Mouse (Mus musculus) MEL (cell line): ENCODE results near the gene Elp6. TPM values are rescaled to one million over a fixed set of nuclear protein-coding genes. Genes with fewer than 3 reads are reported as not detected.

Source experiments
- DNase-seq: peaks from one replicate; pipeline ENCODE4 v3.0.0; 2011; ENCODE audit warnings: low read depth, low spot score
- H3K27ac ChIP-seq: 2 replicates; pipeline ENCODE4 v1.5.1; 2012; ENCODE audit warnings: low read depth, mild to moderate bottlenecking, control low read depth, low read length, moderate library complexity; ENCODE audit not compliant: control insufficient read depth
- H3K27me3 ChIP-seq, 2 experiments: fragments of 150-350 bp in 1 of 2; sonication (generic) in 1 of 2; 2 replicates each; pipeline ENCODE4 v1.6.1; 2012; ENCODE audit warnings: low read length in 2 of 2, mild to moderate bottlenecking in 2 of 2, improper control_type of control experiment in 1 of 2, moderate library complexity in 1 of 2; ENCODE audit not compliant: insufficient read depth in 2 of 2, control insufficient read depth in 1 of 2
- H3K36me3 ChIP-seq, 2 experiments: 2 replicates each; pipeline ENCODE4 v1.6.1; 2012 to 2014; ENCODE audit warnings: low read length in 2 of 2, improper control_type of control experiment in 1 of 2, inconsistent platforms in 1 of 2, mild to moderate bottlenecking in 1 of 2; ENCODE audit not compliant: insufficient read depth in 2 of 2, control insufficient read depth in 1 of 2
- H3K4me1 ChIP-seq, 2 experiments: fragments of 150-350 bp in 1 of 2; sonication (generic) in 1 of 2; 2 replicates each; pipeline ENCODE4 v1.6.1; 2012; ENCODE audit warnings: low read length in 2 of 2, improper control_type of control experiment in 1 of 2, mild to moderate bottlenecking in 1 of 2; ENCODE audit not compliant: insufficient read depth in 2 of 2, control insufficient read depth in 1 of 2
- H3K4me3 ChIP-seq, 2 experiments: fragments of 150-350 bp in 1 of 2; sonication (generic) in 1 of 2; 2 replicates each; pipeline ENCODE4 v1.5.1; 2012; ENCODE audit warnings: low read depth in 2 of 2, low read length in 2 of 2, mild to moderate bottlenecking in 2 of 2, moderate library complexity in 2 of 2, control low read depth in 1 of 2, improper control_type of control experiment in 1 of 2; ENCODE audit not compliant: control insufficient read depth in 1 of 2, insufficient read depth in 1 of 2
- H3K79me2 ChIP-seq: 2 replicates; pipeline ENCODE4 v1.6.1; 2012; ENCODE audit warnings: mild to moderate bottlenecking, low read length, moderate library complexity; ENCODE audit not compliant: control insufficient read depth, poor library complexity, insufficient read depth
- H3K9ac ChIP-seq: 2 replicates; pipeline ENCODE4 v1.6.1; 2012; ENCODE audit warnings: low read depth, mild to moderate bottlenecking, control low read depth, low read length, moderate library complexity; ENCODE audit not compliant: control insufficient read depth, poor library complexity, severe bottlenecking
- H3K9me3 ChIP-seq: fragments of 150-350 bp; sonication (generic); replicated peaks from 2 replicates; pipeline ENCODE4 v1.6.1; 2012; ENCODE audit warnings: mild to moderate bottlenecking, low read length, improper control_type of control experiment, moderate library complexity; ENCODE audit not compliant: insufficient read depth
- BHLHE40 ChIP-seq: IDR thresholded peaks from 2 replicates; pipeline ENCODE4 v1.6.1; 2012; ENCODE audit warnings: low read depth, mild to moderate bottlenecking, inconsistent platforms, low read length, improper control_type of control experiment, borderline replicate concordance
- CHD1 ChIP-seq: IDR thresholded peaks from 2 replicates; pipeline ENCODE4 v1.6.1; 2012; ENCODE audit warnings: low read depth, mild to moderate bottlenecking, inconsistent platforms, low read length, improper control_type of control experiment
- CHD2 ChIP-seq: IDR thresholded peaks from 2 replicates; pipeline ENCODE4 v1.6.1; 2011; ENCODE audit warnings: low read length, improper control_type of control experiment
- ELF1 ChIP-seq: IDR thresholded peaks from 2 replicates; pipeline ENCODE4 v1.6.1; 2014; ENCODE audit warnings: low read depth, mild to moderate bottlenecking, inconsistent platforms, low read length, improper control_type of control experiment, moderate library complexity
- EP300 ChIP-seq, 2 experiments: IDR thresholded peaks; 2 replicates each; pipeline ENCODE4 v1.6.1; 2011; ENCODE audit warnings: improper control_type of control experiment in 2 of 2, low read length in 2 of 2, low read depth in 1 of 2, mild to moderate bottlenecking in 1 of 2
- ETS1 ChIP-seq: IDR thresholded peaks from 2 replicates; pipeline ENCODE4 v1.6.1; 2012; ENCODE audit warnings: low read depth, mild to moderate bottlenecking, inconsistent platforms, low read length, improper control_type of control experiment, moderate library complexity
- GATA1 ChIP-seq: IDR thresholded peaks from 2 replicates; pipeline ENCODE4 v1.6.1; 2011; ENCODE audit warnings: low read depth, low read length, improper control_type of control experiment
- MAFK ChIP-seq: IDR thresholded peaks from 2 replicates; pipeline ENCODE4 v1.6.1; 2011; ENCODE audit warnings: low read depth, mild to moderate bottlenecking, low read length, improper control_type of control experiment, borderline replicate concordance
- MEF2A ChIP-seq: IDR thresholded peaks from 2 replicates; pipeline ENCODE4 v1.6.1; 2014; ENCODE audit warnings: low read depth, mild to moderate bottlenecking, inconsistent platforms, low read length, improper control_type of control experiment; ENCODE audit not compliant: poor library complexity, insufficient replicate concordance, severe bottlenecking; ENCODE audit errors: extremely low read depth
- MXI1 ChIP-seq: IDR thresholded peaks from 2 replicates; pipeline ENCODE4 v1.6.1; 2011; ENCODE audit warnings: mild to moderate bottlenecking, low read depth, low read length, improper control_type of control experiment
- NRF1 ChIP-seq: IDR thresholded peaks from 2 replicates; pipeline ENCODE4 v1.6.1; 2014; ENCODE audit warnings: low read depth, mild to moderate bottlenecking, inconsistent platforms, low read length, improper control_type of control experiment, moderate library complexity; ENCODE audit not compliant: poor library complexity, insufficient read depth, severe bottlenecking
- POLR2A ChIP-seq, 2 experiments: IDR thresholded peaks; 2 replicates each; pipeline ENCODE4 v1.6.1; 2011 to 2012; ENCODE audit warnings: low read length in 2 of 2, mild to moderate bottlenecking in 2 of 2, control low read depth in 1 of 2, improper control_type of control experiment in 1 of 2, low read depth in 1 of 2, moderate library complexity in 1 of 2; ENCODE audit not compliant: control insufficient read depth in 1 of 2, insufficient read depth in 1 of 2, poor library complexity in 1 of 2
- POLR2AphosphoS2 ChIP-seq: IDR thresholded peaks from 2 replicates; pipeline ENCODE4 v1.6.1; 2011; ENCODE audit warnings: low read length, improper control_type of control experiment
- RCOR1 ChIP-seq: IDR thresholded peaks from 2 replicates; pipeline ENCODE4 v1.6.1; 2012; ENCODE audit warnings: low read depth, mild to moderate bottlenecking, inconsistent platforms, low read length, improper control_type of control experiment
- SMC3 ChIP-seq: IDR thresholded peaks from 2 replicates; pipeline ENCODE4 v1.6.1; 2011; ENCODE audit warnings: low read depth, low read length, improper control_type of control experiment
- TAL1 ChIP-seq: IDR thresholded peaks from 2 replicates; pipeline ENCODE4 v1.6.1; 2012; ENCODE audit warnings: mild to moderate bottlenecking, inconsistent platforms, low read length, moderate library complexity, mixed read lengths
- TBP ChIP-seq: IDR thresholded peaks from 2 replicates; pipeline ENCODE4 v1.8.0; 2011; ENCODE audit warnings: low read depth, low read length, improper control_type of control experiment
- UBTF ChIP-seq: IDR thresholded peaks from 2 replicates; pipeline ENCODE4 v1.6.1; 2012; ENCODE audit warnings: low read depth, mild to moderate bottlenecking, inconsistent platforms, low read length, improper control_type of control experiment, moderate library complexity, borderline replicate concordance; ENCODE audit not compliant: insufficient read depth
- USF1 ChIP-seq: IDR thresholded peaks from 2 replicates; pipeline ENCODE4 v1.6.1; 2014; ENCODE audit warnings: low read depth, mild to moderate bottlenecking, inconsistent platforms, low read length, improper control_type of control experiment, moderate library complexity
- USF2 ChIP-seq, 2 experiments: IDR thresholded peaks; 2 replicates each; pipeline ENCODE4 v1.6.1; 2011 to 2012; ENCODE audit warnings: improper control_type of control experiment in 2 of 2, low read length in 2 of 2, borderline replicate concordance in 1 of 2, inconsistent platforms in 1 of 2, low read depth in 1 of 2, mild to moderate bottlenecking in 1 of 2; ENCODE audit not compliant: insufficient read depth in 1 of 2
- ZKSCAN1 ChIP-seq: IDR thresholded peaks from 2 replicates; pipeline ENCODE4 v1.6.1; 2012; ENCODE audit warnings: low read depth, mild to moderate bottlenecking, inconsistent platforms, low read length, improper control_type of control experiment, moderate library complexity
- polyA plus RNA-seq, 2 experiments: library from polyadenylated mRNA; stranded (reverse) in 1 of 2; unstranded in 1 of 2; fragments of >175 nt in 1 of 2; fragments of >200 nt in 1 of 2; gene quantifications; 2 replicates each; pipeline versions ENCODE4 v1.2.1 to v1.2.4; 2012; ENCODE audit warnings: low replicate concordance in 2 of 2, low read depth in 1 of 2; ENCODE audit not compliant: insufficient read length in 2 of 2, insufficient read depth in 1 of 2, missing spikeins in 1 of 2
- total RNA-seq: library from RNA; depleted of rRNA; stranded (reverse); fragments of 300-350 nt; gene quantifications from 2 replicates; pipeline ENCODE4 v1.2.3, GENCODE M21; 2012

Elp6 gene
- total and polyA plus RNA-seq, 3 experiments = 29.6 to 34.6 TPM; not detected in 1

GRCm38 (mm10) chr9:110328946-110329630 lies 24.1 kb downstream of the Elp6 start:
- Histone ChIP-seq H3K4me1 (peaks cover 8 to 21% of the 10 kb centered on the region in 2 experiments), H3K9ac (peak overlapping the region; percentile 50), H3K36me3 (peaks cover 0 to 12% of the 10 kb centered on the region in 2 experiments; a peak in 2 of 4 replicates), H3K27ac (peak overlapping the region; percentile 46), H3K4me3 (peak overlapping the region; percentile 59 to 96), H3K27me3 (no peaks in the 10 kb centered on the region), H3K9me3 (no peaks in the 10 kb centered on the region), H3K79me2 (peaks cover 8% of the 10 kb centered on the region)
- DNase-seq = peak; percentile 64
- no peak for TF ChIP-seq SMC3
- TF ChIP-seq ELF1 = no peak
- TF ChIP-seq TBP = 0 out of 2 replicates have a peak, but pooled peaks have one; percentile 15
- no peak for TF ChIP-seq POLR2A (IDR thresholded peaks at IDR 0.05; ENCODE audit: control insufficient read depth in 1 of 2, insufficient read depth in 1 of 2, low read depth in 1 of 2, low read length in 2 of 2, poor library complexity in 1 of 2)
- TF ChIP-seq USF2 (IDR thresholded peaks at IDR 0.05; ENCODE audit: borderline replicate concordance in 1 of 2, insufficient read depth in 1 of 2, low read depth in 1 of 2, low read length in 2 of 2) = no peak
- TF ChIP-seq ETS1 = 0 out of 2 replicates have a peak, but pooled peaks have one; percentile 40
- TF ChIP-seq TAL1 = no peak
- no peak for TF ChIP-seq CHD2
- TF ChIP-seq EP300 (IDR thresholded peaks at IDR 0.05; ENCODE audit: low read depth in 1 of 2, low read length in 2 of 2) = peak; percentile 33 to 50; a peak in 2 of 4 replicates
- TF ChIP-seq MAFK = no peak
- no peak for TF ChIP-seq UBTF
- no peak for TF ChIP-seq BHLHE40
- 0 out of 2 replicates have a peak, but pooled peaks have one; percentile 45 for TF ChIP-seq GATA1
- 0 out of 2 replicates have a peak, but pooled peaks have one; percentile 12 for TF ChIP-seq RCOR1

GRCm38 (mm10) chr9:110329655-110330054 lies 24.7 kb downstream of the Elp6 start:
- Histone ChIP-seq H3K4me1 (peaks cover 12 to 24% of the 10 kb centered on the region in 2 experiments), H3K4me3 (peak overlapping the region; percentile 59 to 96)
- no peak for TF ChIP-seq USF1
- TF ChIP-seq BHLHE40 = no peak
- TF ChIP-seq POLR2AphosphoS2 = no peak
- TF ChIP-seq NRF1 = no peak
- no peak for TF ChIP-seq MEF2A
- TF ChIP-seq MXI1 = no peak
- TF ChIP-seq CHD1 = no peak
- TF ChIP-seq TAL1 = no peak
- TF ChIP-seq POLR2A (IDR thresholded peaks at IDR 0.05; ENCODE audit: control insufficient read depth in 1 of 2, insufficient read depth in 1 of 2, low read depth in 1 of 2, low read length in 2 of 2, poor library complexity in 1 of 2) = no peak
- TF ChIP-seq GATA1 = no peak
- no peak for TF ChIP-seq ZKSCAN1
- no peak for TF ChIP-seq SMC3
- TF ChIP-seq, all 39 proteins: peak for 0
- peaks cover 0 to 16% of the 10 kb centered on the region in 2 experiments; a peak in 2 of 4 replicates for H3K36me3 ChIP-seq
- peak overlapping the region; percentile 50 for H3K9ac ChIP-seq
- H3K9me3 ChIP-seq = no peaks in the 10 kb centered on the region
- H3K79me2 ChIP-seq = peaks cover 12% of the 10 kb centered on the region
- peak; percentile 71 for DNase-seq
- no peaks in the 10 kb centered on the region for H3K27me3 ChIP-seq
- peak overlapping the region; percentile 46 for H3K27ac ChIP-seq
